Mouse (Mus musculus) midbrain, embryonic 13.5 days (tissue): ENCODE results near the gene Abhd17c. TPM values are rescaled to one million over a fixed set of nuclear protein-coding genes. Genes with fewer than 3 reads are reported as not detected.
A peak's percentile ranks its signal among the peaks of the same experiment; 100 is the strongest.

Experiments used
- ATAC-seq: fragments of 200-750 bp; cut with Nextera tagmentation; 2 replicates; pipeline ENCODE4 v1.8.0; 2017; ENCODE audit warnings: mild to moderate bottlenecking, moderate TSS enrichment, moderate library complexity
- H3K27ac ChIP-seq: fragments of 300-500 bp; sonication (generic); 2 replicates; pipeline ENCODE4 v1.5.1; 2015; ENCODE audit warnings: inconsistent platforms, mild to moderate bottlenecking, moderate library complexity
- H3K27me3 ChIP-seq: fragments of 300-500 bp; sonication (generic); 2 replicates; pipeline ENCODE4 v1.6.1; 2015; ENCODE audit warnings: mild to moderate bottlenecking, inconsistent platforms
- H3K36me3 ChIP-seq: fragments of 300-500 bp; sonication (generic); 2 replicates; pipeline ENCODE4 v1.6.1; 2015; ENCODE audit warnings: mild to moderate bottlenecking, inconsistent platforms
- H3K4me1 ChIP-seq: fragments of 300-500 bp; sonication (generic); replicated peaks from 2 replicates; pipeline ENCODE4 v1.6.1; 2015; ENCODE audit warnings: inconsistent platforms
- H3K4me2 ChIP-seq: fragments of 300-500 bp; sonication (generic); replicated peaks from 2 replicates; pipeline ENCODE4 v1.6.1; 2015; ENCODE audit warnings: moderate library complexity, mild to moderate bottlenecking, inconsistent platforms
- H3K4me3 ChIP-seq: fragments of 300-500 bp; sonication (generic); replicated peaks from 2 replicates; pipeline ENCODE4 v1.5.1; 2015; ENCODE audit warnings: mild to moderate bottlenecking, inconsistent platforms
- H3K9ac ChIP-seq: fragments of 300-500 bp; sonication (generic); replicated peaks from 2 replicates; pipeline ENCODE4 v1.6.1; 2015; ENCODE audit warnings: mild to moderate bottlenecking, inconsistent platforms
- H3K9me3 ChIP-seq: fragments of 300-500 bp; sonication (generic); 2 replicates; pipeline ENCODE4 v1.6.1; 2016; ENCODE audit warnings: mild to moderate bottlenecking, inconsistent platforms
- WGBS: fragments of 180-500 bp; shearing (Covaris S2); methylation state at CpG from one replicate; pipeline ENCODE4 v1.1.7; 2015; 5-methylcytosine and 5-hydroxymethylcytosine counted together
- polyA plus RNA-seq: library from polyadenylated mRNA; unstranded; fragments of >200 nt; fragmentation: Nextera tagmentation; extraction: Ambion mirVana; gene quantifications from 2 replicates; pipeline ENCODE4 v1.2.1, GENCODE M21; 2015

Gene Abhd17c
- polyA plus RNA-seq, 1 experiment from 2014 or later: 22.9 TPM

- H3K4me1 ChIP-seq: peaks cover 17% of the 10 kb centered on the region
- H3K27ac ChIP-seq: no peak overlapping the region
- H3K9ac ChIP-seq: peak overlapping the region; percentile 65; the same call in 1 of the 2 replicates
- peak overlapping the region; percentile 86 for H3K4me2 ChIP-seq
- 4% methylated on average over 39 of the region's 39 CpGs for WGBS
- H3K36me3 ChIP-seq: no peaks in the 10 kb centered on the region
- peak; percentile 5; the same call in 1 of the 2 replicates for ATAC-seq
- peaks cover 37% of the 10 kb centered on the region for H3K27me3 ChIP-seq
- peak overlapping the region; percentile 50 for H3K4me3 ChIP-seq
- no peaks in the 10 kb centered on the region for H3K9me3 ChIP-seq
Measured at GRCm38 (mm10) chr7:84085049-84085945, 66.4 kb downstream of the Abhd17c start.

GRCm38 (mm10) chr7:84077257-84078013 is 74.3 kb downstream of the Abhd17c start:
- no peaks in the 10 kb centered on the region for H3K27me3 ChIP-seq
- WGBS: 73% methylated on average over 7 of the region's 7 CpGs
- H3K9ac ChIP-seq: no peak overlapping the region
- H3K4me1 ChIP-seq: no peaks in the 10 kb centered on the region
- H3K4me2 ChIP-seq: no peak overlapping the region
- no peaks in the 10 kb centered on the region for H3K9me3 ChIP-seq
- no peaks in the 10 kb centered on the region for H3K36me3 ChIP-seq
- no peak overlapping the region for H3K4me3 ChIP-seq
- H3K27ac ChIP-seq: no peak overlapping the region
- no peak for ATAC-seq

- H3K4me3 ChIP-seq: no peak overlapping the region
- no peak overlapping the region for H3K27ac ChIP-seq
- 62% methylated on average over 8 of the region's 8 CpGs for WGBS
- no peaks in the 10 kb centered on the region; the same call in 1 of the 2 replicates for H3K9me3 ChIP-seq
- no peaks in the 10 kb centered on the region for H3K4me1 ChIP-seq
- H3K4me2 ChIP-seq: no peak overlapping the region
- no peaks in the 10 kb centered on the region for H3K27me3 ChIP-seq
- no peak for ATAC-seq
- H3K9ac ChIP-seq: no peak overlapping the region
- H3K36me3 ChIP-seq: no peaks in the 10 kb centered on the region
Measured at GRCm38 (mm10) chr7:84074266-84074665, 77.4 kb downstream of the Abhd17c start.

- ATAC-seq: no peak
- H3K27me3 ChIP-seq: no peaks in the 10 kb centered on the region
- WGBS: 77% methylated on average over 3 of the region's 3 CpGs
- no peak overlapping the region for H3K9ac ChIP-seq
- H3K4me2 ChIP-seq: no peak overlapping the region
- H3K27ac ChIP-seq: no peak overlapping the region
- H3K4me3 ChIP-seq: no peak overlapping the region
- no peaks in the 10 kb centered on the region for H3K36me3 ChIP-seq
- H3K4me1 ChIP-seq: no peaks in the 10 kb centered on the region
- H3K9me3 ChIP-seq: no peaks in the 10 kb centered on the region; the same call in 1 of the 2 replicates
Measured at GRCm38 (mm10) chr7:84073856-84074255, 77.8 kb downstream of the Abhd17c start.

GRCm38 (mm10) chr7:84068931-84069330 is 82.8 kb downstream of the Abhd17c start:
- H3K27me3 ChIP-seq: no peaks in the 10 kb centered on the region
- no peak for ATAC-seq
- H3K4me2 ChIP-seq: no peak overlapping the region
- no peak overlapping the region for H3K27ac ChIP-seq
- H3K9me3 ChIP-seq: no peaks in the 10 kb centered on the region; the same call in 1 of the 2 replicates
- H3K36me3 ChIP-seq: no peaks in the 10 kb centered on the region
- H3K4me3 ChIP-seq: no peak overlapping the region
- no peak overlapping the region for H3K9ac ChIP-seq
- H3K4me1 ChIP-seq: no peaks in the 10 kb centered on the region
- 71% methylated on average over 5 of the region's 5 CpGs for WGBS

GRCm38 (mm10) chr7:84059799-84060198 is 91.9 kb downstream of the Abhd17c start:
- H3K36me3 ChIP-seq: no peaks in the 10 kb centered on the region
- no peak overlapping the region for H3K27ac ChIP-seq
- 93% methylated on average over 7 of the region's 7 CpGs for WGBS
- no peaks in the 10 kb centered on the region for H3K4me1 ChIP-seq
- no peak for ATAC-seq
- no peak overlapping the region for H3K4me2 ChIP-seq
- no peaks in the 10 kb centered on the region for H3K9me3 ChIP-seq
- H3K4me3 ChIP-seq: no peak overlapping the region
- H3K9ac ChIP-seq: no peak overlapping the region
- H3K27me3 ChIP-seq: no peaks in the 10 kb centered on the region

Other genes starting within 250 kb of the Abhd17c start
- 0.16 and 0.28 TPM in 2 replicates for gene Cemip, start 65.4 kb downstream of the Abhd17c start, polyA plus RNA-seq